Mouse (Mus musculus) effector memory CD4-positive, alpha-beta T cell, adult 5 months (primary cell): ENCODE measurements around the gene Olfr1138. TPM values are rescaled to one million over a fixed set of nuclear protein-coding genes. Genes with fewer than 3 reads are reported as not detected.

Source experiments
- polyA plus RNA-seq: library from polyadenylated mRNA; unstranded; fragments of 100-300 nt; shearing (Covaris generic); gene quantifications from one replicate; pipeline ENCODE4 v1.2.1, GENCODE M21; 2017

Olfr1138 gene
- polyA plus RNA-seq, result not detected

GRCm38 (mm10) chr2:87739878-87740277 is at the start of gene Olfr1138:
Gene Olfr1138 (minus strand): TSS chr2:87739978.

GRCm38 (mm10) chr2:87779183-87779582 is 39.4 kb upstream of the Olfr1138 start, which contains the start of gene Olfr152:
Gene Olfr152 (plus strand): TSS chr2:87779483.

GRCm38 (mm10) chr2:87753891-87754290 is 14.1 kb upstream of the Olfr1138 start, which contains the start of gene Olfr1141:
Gene Olfr1141 (minus strand): TSS chr2:87753991.

GRCm38 (mm10) chr2:87743452-87743851 is 3.7 kb upstream of the Olfr1138 start, which contains the start of gene Olfr1140:
Gene Olfr1140 (plus strand): TSS chr2:87743752.

GRCm38 (mm10) chr2:87713079-87713478 is 26.7 kb downstream of the Olfr1138 start, which contains the start of gene Olfr1137:
Gene Olfr1137 (minus strand): TSS chr2:87713179.

GRCm38 (mm10) chr2:87693847-87694246 is 45.9 kb downstream of the Olfr1138 start, which contains the start of gene Olfr1136:
Gene Olfr1136 (minus strand): TSS chr2:87693947.

Other genes with a start within 250 kb of the Olfr1138 start
- gene Pramel7, start 242.9 kb downstream of the Olfr1138 start, polyA plus RNA-seq, result not detected
- gene Pramel6, start 233.4 kb downstream of the Olfr1138 start, polyA plus RNA-seq, result not detected
- gene Olfr153, start 208.2 kb downstream of the Olfr1138 start, polyA plus RNA-seq, result not detected
- gene Olfr1128, start 194.4 kb downstream of the Olfr1138 start, polyA plus RNA-seq, result not detected
- not detected for gene Olfr1129, start 166.1 kb downstream of the Olfr1138 start, polyA plus RNA-seq
- gene Olfr1130, start 133.8 kb downstream of the Olfr1138 start, polyA plus RNA-seq, result not detected
- gene Olfr1131, start 112.9 kb downstream of the Olfr1138 start, polyA plus RNA-seq, result not detected
- not detected for gene Olfr1132, start 102.4 kb downstream of the Olfr1138 start, polyA plus RNA-seq
- gene Olfr1133, start 92.6 kb downstream of the Olfr1138 start, polyA plus RNA-seq, result not detected
- gene Olfr1134, start 81.5 kb downstream of the Olfr1138 start, polyA plus RNA-seq, result not detected
- not detected for gene Olfr1135, start 66.3 kb downstream of the Olfr1138 start, polyA plus RNA-seq
- not detected for gene Olfr1136, start 46.0 kb downstream of the Olfr1138 start, polyA plus RNA-seq
- not detected for gene Olfr1137, start 26.8 kb downstream of the Olfr1138 start, polyA plus RNA-seq
- not detected for gene Olfr1140, start 3.8 kb upstream of the Olfr1138 start, polyA plus RNA-seq
- not detected for gene Olfr1141, start 14.0 kb upstream of the Olfr1138 start, polyA plus RNA-seq
- gene Olfr152, start 39.5 kb upstream of the Olfr1138 start, polyA plus RNA-seq, result not detected
- gene Olfr1143, start 60.6 kb upstream of the Olfr1138 start, polyA plus RNA-seq, result not detected
- not detected for gene Olfr1145, start 69.8 kb upstream of the Olfr1138 start, polyA plus RNA-seq
- gene Olfr1148, start 90.6 kb upstream of the Olfr1138 start, polyA plus RNA-seq, result not detected
- not detected for gene Olfr1150-ps1, start 104.0 kb upstream of the Olfr1138 start, polyA plus RNA-seq
- not detected for gene Olfr1151, start 115.9 kb upstream of the Olfr1138 start, polyA plus RNA-seq
- gene Olfr1152, start 126.5 kb upstream of the Olfr1138 start, polyA plus RNA-seq, result 0.07 TPM
- not detected for gene Olfr1153, start 155.0 kb upstream of the Olfr1138 start, polyA plus RNA-seq
- not detected for gene Olfr1154, start 165.2 kb upstream of the Olfr1138 start, polyA plus RNA-seq
- not detected for gene Olfr1155, start 205.2 kb upstream of the Olfr1138 start, polyA plus RNA-seq
- gene Olfr1156, start 213.1 kb upstream of the Olfr1138 start, polyA plus RNA-seq, result 0.30 TPM
- gene Olfr1157, start 228.3 kb upstream of the Olfr1138 start, polyA plus RNA-seq, result not detected
- not detected for gene Olfr74, start 234.7 kb upstream of the Olfr1138 start, polyA plus RNA-seq